Mouse (Mus musculus): ENCODE data around the gene Syngr2.
"Not testable (repeated sequence)": the region's sequence is repeated elsewhere in the genome, so short reads cannot be mapped to it uniquely, and the experiment has no call there.

GRCm38 (mm10) chr11:117815850-117816249 lies 6.4 kb downstream of the Syngr2 start:
- TF ChIP-seq CTCF (IDR thresholded peaks at IDR 0.05; ENCODE audit: low read depth, low read length); GATA1 (IDR thresholded peaks at IDR 0.05; ENCODE audit: borderline replicate concordance, low read length); POLR2AphosphoS5 (IDR thresholded peaks at IDR 0.05; ENCODE audit: insufficient replicate concordance, low read depth, low read length); TAL1 (conservative IDR thresholded peaks at IDR 0.05; ENCODE audit: low read depth, low read length); GATA2 (IDR thresholded peaks at IDR 0.05; ENCODE audit: borderline replicate concordance, low read depth, low read length): not testable (repeated sequence)
